Mouse (Mus musculus): ENCODE results near the gene Suclg2.

Suclg2 gene

GRCm38 (mm10) chr6:95484183-95484818 is 234.3 kb downstream of the Suclg2 start:
- peak; percentile 14 for DNase-seq (ENCODE audit: extremely low spot score, low read depth, low spot score)

GRCm38 (mm10) chr6:95483686-95484085 is 234.9 kb downstream of the Suclg2 start:
- DNase-seq (ENCODE audit: extremely low spot score, low read depth, low spot score), result no peak

GRCm38 (mm10) chr6:95483127-95483526 is 235.5 kb downstream of the Suclg2 start:
- no peak for DNase-seq (ENCODE audit: extremely low spot score, low read depth, low spot score)

GRCm38 (mm10) chr6:95479801-95480200 is 238.8 kb downstream of the Suclg2 start:
- no peak for DNase-seq (ENCODE audit: extremely low spot score, low read depth, low spot score)

GRCm38 (mm10) chr6:95469521-95469920 is 249.1 kb downstream of the Suclg2 start:
- DNase-seq (ENCODE audit: extremely low spot score, low read depth, low spot score), result no peak

- no peak for DNase-seq (ENCODE audit: extremely low spot score, low read depth, low spot score)
Observed at GRCm38 (mm10) chr6:95465322-95465721, 253.3 kb downstream of the Suclg2 start.

GRCm38 (mm10) chr6:95459372-95459771 is 259.2 kb downstream of the Suclg2 start:
- DNase-seq (ENCODE audit: extremely low spot score, low read depth, low spot score), result no peak

- no peak for DNase-seq (ENCODE audit: extremely low spot score, low read depth, low spot score)
Observed at GRCm38 (mm10) chr6:95446151-95446550, 272.4 kb downstream of the Suclg2 start.

GRCm38 (mm10) chr6:95445036-95445435 is 273.6 kb downstream of the Suclg2 start:
- DNase-seq (ENCODE audit: extremely low spot score, low read depth, low spot score), result no peak
